Mouse (Mus musculus) lung, embryonic 16.5 days (tissue): ENCODE measurements around the gene Grap. TPM values are rescaled to one million over a fixed set of nuclear protein-coding genes. Genes with fewer than 3 reads are reported as not detected.

Experiments
- ATAC-seq: fragments of 200-750 bp; cut with Nextera tagmentation; 2 replicates; pipeline ENCODE4 v1.8.0; 2017; ENCODE audit warnings: low read depth, mild to moderate bottlenecking, moderate library complexity
- H3K27ac ChIP-seq: fragments of 300-500 bp; sonication (generic); 2 replicates; pipeline ENCODE4 v1.5.1; 2014; ENCODE audit warnings: mild to moderate bottlenecking, control low read depth, low read length
- H3K27me3 ChIP-seq: fragments of 300-500 bp; sonication (generic); 2 replicates; pipeline ENCODE4 v1.6.1; 2014; ENCODE audit warnings: low read depth, low read length, mixed read lengths; ENCODE audit not compliant: control insufficient read depth, insufficient read depth
- H3K36me3 ChIP-seq: fragments of 300-500 bp; sonication (generic); 2 replicates; pipeline ENCODE4 v1.6.1; 2014; ENCODE audit warnings: low read length; ENCODE audit not compliant: control insufficient read depth, insufficient read depth
- H3K4me1 ChIP-seq: fragments of 300-500 bp; sonication (generic); replicated peaks from 2 replicates; pipeline ENCODE4 v1.6.1; 2014; ENCODE audit warnings: low read length, mixed read lengths; ENCODE audit not compliant: control insufficient read depth, insufficient read depth
- H3K4me2 ChIP-seq: fragments of 300-500 bp; sonication (generic); 2 replicates; pipeline ENCODE4 v1.6.1; 2014; ENCODE audit warnings: low read depth, low read length, control low read depth
- H3K4me3 ChIP-seq: fragments of 300-500 bp; sonication (generic); 2 replicates; pipeline ENCODE4 v1.5.1; 2014; ENCODE audit warnings: mild to moderate bottlenecking, low read length, control low read depth
- H3K9ac ChIP-seq: fragments of 300-500 bp; sonication (generic); 2 replicates; pipeline ENCODE4 v1.6.1; 2014; ENCODE audit warnings: low read length, control low read depth
- H3K9me3 ChIP-seq: fragments of 300-500 bp; sonication (generic); 2 replicates; pipeline ENCODE4 v1.6.1; 2016; ENCODE audit warnings: low read length; ENCODE audit not compliant: control insufficient read depth
- WGBS: fragments of 180-500 bp; shearing (Covaris S2); extraction: QIAGEN DNeasy Blood & Tissue Kit; methylation state at CpG from one replicate; pipeline ENCODE4 v1.1.7; 2014; 5-methylcytosine and 5-hydroxymethylcytosine counted together
- polyA plus RNA-seq: library from polyadenylated mRNA; unstranded; fragments of >200 nt; fragmentation: Nextera tagmentation; extraction: Ambion mirVana; gene quantifications from 2 replicates; pipeline ENCODE4 v1.2.1, GENCODE M21; 2015

Gene Grap
- polyA plus RNA-seq, 1 experiment from 2014 or later, result 43.1 TPM

DNA sequence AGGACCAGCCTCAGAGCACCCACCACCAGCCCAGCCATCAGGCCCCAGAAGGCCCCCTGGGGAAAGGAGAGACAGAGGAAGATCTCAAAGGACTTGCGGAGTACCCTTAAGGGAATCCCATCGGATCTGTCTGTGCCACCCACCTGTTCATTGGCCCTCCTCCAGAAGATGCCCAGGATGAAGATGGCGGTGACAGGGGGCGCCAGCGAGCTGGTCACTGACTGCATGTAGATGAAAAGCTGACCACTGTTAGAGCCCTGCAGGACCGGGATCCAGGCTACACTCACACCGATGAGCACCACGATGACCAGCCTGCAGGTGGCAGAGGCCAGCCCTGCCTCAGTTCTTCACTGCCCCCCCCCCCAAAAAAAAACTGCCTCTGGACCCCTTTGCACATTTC, 20.6 kb downstream of the Grap start:
- H3K4me2 ChIP-seq, result no peak overlapping the region
- H3K27me3 ChIP-seq, result no peaks in the 10 kb centered on the region
- H3K4me1 ChIP-seq, result peaks cover 11% of the 10 kb centered on the region
- H3K9ac ChIP-seq, result no peak overlapping the region
- ATAC-seq, result no peak
- 47% methylated on average over 8 of the region's 8 CpGs for WGBS
- H3K36me3 ChIP-seq, result no peaks in the 10 kb centered on the region
- no peak overlapping the region for H3K27ac ChIP-seq
- no peak overlapping the region for H3K4me3 ChIP-seq
- no peaks in the 10 kb centered on the region for H3K9me3 ChIP-seq

GRCm38 (mm10) chr11:61674151-61674838, 21.2 kb downstream of the Grap start:
- H3K4me1 ChIP-seq, result peaks cover 11% of the 10 kb centered on the region
- peak; percentile 39 for ATAC-seq
- H3K9ac ChIP-seq, result no peak overlapping the region
- no peaks in the 10 kb centered on the region for H3K9me3 ChIP-seq
- WGBS, result 30% methylated on average over 18 of the region's 19 CpGs
- H3K27me3 ChIP-seq, result no peaks in the 10 kb centered on the region
- H3K4me3 ChIP-seq, result no peak overlapping the region
- no peak overlapping the region for H3K27ac ChIP-seq
- H3K4me2 ChIP-seq, result no peak overlapping the region
- no peaks in the 10 kb centered on the region for H3K36me3 ChIP-seq

DNA sequence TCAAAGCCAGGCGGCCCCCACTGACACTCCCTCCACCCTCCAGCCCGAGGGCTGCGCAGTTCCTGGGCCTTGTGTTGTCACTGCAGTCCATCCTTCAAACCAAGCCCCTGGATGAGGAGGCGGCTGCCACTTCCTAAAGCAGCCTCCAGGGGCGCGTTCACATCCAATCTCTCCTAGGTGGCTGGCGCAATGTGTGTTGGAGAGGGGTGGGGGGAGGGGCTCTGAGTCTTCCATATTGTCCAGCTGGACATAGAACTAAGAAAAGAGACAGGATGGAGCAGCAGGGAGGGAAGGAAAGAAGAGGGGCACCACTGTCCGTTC, 21.7 kb downstream of the Grap start:
- no peak overlapping the region for H3K27ac ChIP-seq
- no peaks in the 10 kb centered on the region for H3K36me3 ChIP-seq
- H3K4me1 ChIP-seq, result peaks cover 11% of the 10 kb centered on the region
- ATAC-seq, result peak; percentile 37
- H3K9ac ChIP-seq, result no peak overlapping the region
- no peaks in the 10 kb centered on the region for H3K9me3 ChIP-seq
- no peak overlapping the region for H3K4me3 ChIP-seq
- no peaks in the 10 kb centered on the region for H3K27me3 ChIP-seq
- no peak overlapping the region for H3K4me2 ChIP-seq
- WGBS, result 11% methylated on average over 8 of the region's 8 CpGs

GRCm38 (mm10) chr11:61675332-61675731, 22.3 kb downstream of the Grap start:
- Histone ChIP-seq H3K27ac (no peak overlapping the region), H3K4me1 (peaks cover 11% of the 10 kb centered on the region; the same call in 1 of the 2 replicates), H3K27me3 (no peaks in the 10 kb centered on the region), H3K9me3 (no peaks in the 10 kb centered on the region), H3K4me3 (no peak overlapping the region), H3K4me2 (no peak overlapping the region), H3K9ac (no peak overlapping the region), H3K36me3 (no peaks in the 10 kb centered on the region)
- ATAC-seq, result no peak
- WGBS, result 40% methylated on average over 2 of the region's 2 CpGs

GRCm38 (mm10) chr11:61676216-61676854, 23.3 kb downstream of the Grap start:
- 82% methylated on average over 7 of the region's 7 CpGs for WGBS
- H3K4me3 ChIP-seq, result no peak overlapping the region
- no peak overlapping the region for H3K4me2 ChIP-seq
- no peak overlapping the region for H3K27ac ChIP-seq
- ATAC-seq, result no peak
- peaks cover 11% of the 10 kb centered on the region; the same call in 1 of the 2 replicates for H3K4me1 ChIP-seq
- no peaks in the 10 kb centered on the region for H3K9me3 ChIP-seq
- H3K9ac ChIP-seq, result no peak overlapping the region
- H3K27me3 ChIP-seq, result no peaks in the 10 kb centered on the region
- H3K36me3 ChIP-seq, result no peaks in the 10 kb centered on the region

GRCm38 (mm10) chr11:61677709-61678108, 24.6 kb downstream of the Grap start:
- no peaks in the 10 kb centered on the region for H3K9me3 ChIP-seq
- 80% methylated on average over 4 of the region's 4 CpGs for WGBS
- no peak overlapping the region for H3K4me2 ChIP-seq
- no peaks in the 10 kb centered on the region for H3K36me3 ChIP-seq
- H3K4me3 ChIP-seq, result no peak overlapping the region
- peaks cover 11% of the 10 kb centered on the region; the same call in 1 of the 2 replicates for H3K4me1 ChIP-seq
- no peak overlapping the region for H3K9ac ChIP-seq
- 0 out of 2 replicates have a peak, but pooled peaks cover 3% of the 10 kb centered on the region for H3K27me3 ChIP-seq
- no peak for ATAC-seq
- H3K27ac ChIP-seq, result no peak overlapping the region

DNA sequence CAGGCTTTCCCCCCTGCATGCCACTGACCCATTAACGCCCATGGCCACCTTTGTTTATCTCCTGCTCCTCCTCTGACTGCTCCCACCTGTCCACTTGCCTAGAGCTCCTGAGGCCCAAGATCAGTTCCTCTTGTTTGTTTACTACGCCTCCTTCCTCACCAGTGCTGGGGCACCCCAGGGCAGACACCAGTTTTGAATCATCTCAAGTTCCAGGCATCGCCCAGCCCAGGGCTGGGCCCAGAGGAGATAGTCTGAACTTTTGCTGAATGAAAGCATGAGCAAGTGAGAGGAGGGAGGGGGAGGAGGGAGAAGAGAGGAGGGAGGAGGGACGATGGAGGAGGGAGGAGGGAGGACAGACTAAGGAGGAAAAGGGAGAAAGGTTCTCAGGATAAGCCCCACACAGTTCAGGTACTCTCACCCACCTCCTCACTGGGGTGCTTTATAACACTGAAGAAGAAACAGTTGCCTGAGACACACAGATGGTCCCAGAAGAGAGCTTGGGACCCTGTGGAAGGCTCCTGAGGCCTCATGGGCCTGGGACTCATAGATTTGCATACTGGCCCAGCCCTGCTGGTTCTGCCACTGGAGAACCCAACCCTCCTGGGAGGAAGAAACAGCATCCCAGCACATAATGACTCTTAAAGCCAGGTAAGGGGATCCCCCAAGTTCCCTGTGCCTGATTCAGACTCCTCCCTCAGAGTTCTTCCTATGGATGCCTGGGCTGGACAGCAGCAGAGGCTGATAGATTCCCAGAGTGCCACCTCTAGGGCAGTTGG, 26.2 kb downstream of the Grap start:
- H3K27ac ChIP-seq, result no peak overlapping the region
- peaks cover 9% of the 10 kb centered on the region; the same call in 1 of the 2 replicates for H3K4me1 ChIP-seq
- no peak overlapping the region for H3K4me2 ChIP-seq
- no peak overlapping the region for H3K9ac ChIP-seq
- 55% methylated on average over 4 of the region's 4 CpGs for WGBS
- ATAC-seq, result no peak
- no peaks in the 10 kb centered on the region for H3K9me3 ChIP-seq
- H3K4me3 ChIP-seq, result no peak overlapping the region
- H3K36me3 ChIP-seq, result no peaks in the 10 kb centered on the region
- peaks cover 16% of the 10 kb centered on the region for H3K27me3 ChIP-seq

- H3K9ac ChIP-seq, result peak within 1 kb of the TSS; percentile 61
- no peaks in the 10 kb centered on the region for H3K36me3 ChIP-seq
- H3K9me3 ChIP-seq, result no peaks in the 10 kb centered on the region
- H3K4me3 ChIP-seq, result peak within 1 kb of the TSS; percentile 52
- 2% methylated on average over 76 of the region's 76 CpGs for WGBS
- H3K4me1 ChIP-seq, result peaks cover 10% of the 10 kb centered on the region; the same call in 1 of the 2 replicates
- peak; percentile 78 for ATAC-seq
- peak within 1 kb of the TSS; percentile 67 for H3K4me2 ChIP-seq
- H3K27me3 ChIP-seq, result peaks cover 30% of the 10 kb centered on the region
- H3K27ac ChIP-seq, result no peak within 1 kb of the TSS; the same call in 1 of the 2 replicates
Measured at GRCm38 (mm10) chr11:61683907-61684731, 31.1 kb downstream of the Grap start, which contains the start of gene Fam83g. TSS of gene Fam83g (plus strand) at chr11:61684091.
